Mouse (Mus musculus): ENCODE results near the gene BC035947. TPM values are rescaled to one million over a fixed set of nuclear protein-coding genes. Genes with fewer than 3 reads are reported as not detected.
"Not testable (repeated sequence)": the region's sequence is repeated elsewhere in the genome, so short reads cannot be mapped to it uniquely, and the experiment has no call there.

The BC035947 gene
- polyA plus RNA-seq, 1 experiment from 2014 or later = 1.2 TPM

DNA sequence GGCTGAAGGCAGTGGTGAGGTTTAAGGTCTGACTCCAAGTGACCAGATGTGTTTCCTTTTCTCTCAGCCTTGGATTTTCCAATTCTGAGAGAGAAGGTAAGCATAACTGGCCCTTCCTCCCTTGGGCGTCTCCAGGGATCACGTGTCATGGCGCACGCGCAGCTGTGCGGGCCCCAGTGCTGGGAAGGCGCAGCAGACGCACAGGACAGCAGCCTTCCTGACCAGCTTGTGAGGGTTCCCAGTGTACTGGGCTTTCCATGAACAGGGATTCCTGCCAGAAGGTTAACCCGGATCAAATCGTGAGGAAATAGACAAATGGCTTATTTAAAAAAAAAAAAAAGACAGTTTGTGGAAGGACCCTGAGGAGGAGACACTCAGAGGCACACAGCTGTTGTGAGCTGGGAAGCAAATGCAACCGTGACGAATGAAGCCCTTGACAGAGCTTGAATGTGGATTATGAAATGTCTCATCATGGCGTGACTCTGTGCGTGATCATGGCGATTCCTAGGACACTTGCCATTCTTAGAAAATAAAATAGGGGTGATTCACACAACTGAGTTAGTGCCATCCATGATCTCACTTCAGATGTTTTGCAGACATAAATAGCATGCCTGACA is 20.3 kb upstream of the BC035947 start:
- ATAC-seq (ENCODE audit: insufficient number of reproducible peaks, insufficient read depth, low FRiP score, low TSS enrichment) = 0 out of 2 replicates have a peak, but pooled peaks have one; percentile 71
- WGBS = 75% methylated on average over 15 of the region's 15 CpGs
- no peaks in the 10 kb centered on the region for H3K27me3 ChIP-seq
- no peaks in the 10 kb centered on the region for H3K4me1 ChIP-seq
- no peak overlapping the region for H3K27ac ChIP-seq
- no peaks in the 10 kb centered on the region for H3K36me3 ChIP-seq
- H3K9ac ChIP-seq = no peak overlapping the region
- H3K4me3 ChIP-seq = no peak overlapping the region
- no peak overlapping the region for H3K4me2 ChIP-seq (replicated peaks)
- no peaks in the 10 kb centered on the region for H3K9me3 ChIP-seq

DNA sequence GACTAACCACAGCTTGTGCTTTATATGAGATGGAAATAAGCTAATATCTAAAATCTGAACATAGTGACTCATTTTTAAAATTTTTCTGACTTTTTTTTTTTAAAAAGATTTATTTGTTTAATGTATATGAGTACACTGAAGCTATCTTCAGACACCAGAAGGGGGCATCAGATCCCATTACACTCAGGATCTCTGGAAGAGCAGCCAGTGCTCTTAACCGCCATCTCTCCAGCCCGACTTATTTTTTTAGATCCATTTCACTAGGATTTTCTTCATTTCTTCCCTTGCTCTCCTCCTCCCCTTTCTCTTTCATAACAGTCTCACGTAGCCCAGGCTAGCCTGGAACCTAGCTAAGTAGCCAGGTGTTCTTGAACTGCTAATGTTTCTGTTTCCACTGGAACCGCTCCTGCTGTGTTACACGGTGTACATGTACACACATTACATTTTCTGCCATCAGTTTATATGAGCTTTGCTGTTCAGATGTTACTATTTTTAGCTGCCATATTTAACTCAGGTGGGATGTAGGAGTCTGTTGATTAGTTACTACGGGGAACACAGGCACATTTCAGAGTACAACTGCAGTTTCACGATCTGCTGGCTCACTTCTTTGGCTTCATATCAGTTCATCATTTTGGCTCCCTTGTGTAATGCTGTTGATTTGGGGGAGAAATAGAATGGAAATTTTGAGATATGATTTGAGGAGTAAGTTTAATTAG is 18.7 kb upstream of the BC035947 start:
- no peak overlapping the region for H3K4me2 ChIP-seq (replicated peaks)
- H3K36me3 ChIP-seq = no peaks in the 10 kb centered on the region
- no peak overlapping the region for H3K27ac ChIP-seq
- H3K27me3 ChIP-seq = no peaks in the 10 kb centered on the region
- no peaks in the 10 kb centered on the region for H3K4me1 ChIP-seq
- no peak for ATAC-seq (ENCODE audit: insufficient number of reproducible peaks, insufficient read depth, low FRiP score, low TSS enrichment)
- H3K4me3 ChIP-seq = no peak overlapping the region
- H3K9me3 ChIP-seq = no peaks in the 10 kb centered on the region
- H3K9ac ChIP-seq = no peak overlapping the region
- WGBS = 78% methylated on average over 7 of the region's 7 CpGs

DNA sequence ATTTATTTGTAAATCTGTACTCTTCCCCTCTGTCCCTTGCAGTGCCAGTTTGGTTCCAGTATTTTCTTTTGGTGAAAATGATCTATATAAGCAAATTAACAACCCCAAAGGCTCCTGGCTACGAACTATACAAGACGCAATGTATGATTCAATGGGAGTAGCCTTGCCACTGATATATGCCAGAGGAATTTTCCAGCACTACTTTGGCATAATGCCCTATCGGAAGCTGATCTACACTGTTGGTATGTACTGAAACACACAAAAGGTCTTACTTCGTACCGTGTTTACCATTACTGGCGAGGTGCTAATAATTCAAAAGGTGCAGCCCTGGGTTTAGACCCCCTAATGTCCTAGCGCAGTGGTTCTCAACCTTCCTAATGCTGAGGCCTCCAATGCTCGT is 17.1 kb upstream of the BC035947 start:
- H3K36me3 ChIP-seq = no peaks in the 10 kb centered on the region
- no peak overlapping the region for H3K9ac ChIP-seq
- H3K27me3 ChIP-seq = no peaks in the 10 kb centered on the region
- H3K27ac ChIP-seq = no peak overlapping the region
- no peak overlapping the region for H3K4me3 ChIP-seq
- H3K4me2 ChIP-seq (replicated peaks) = no peak overlapping the region
- WGBS = 90% methylated on average over 8 of the region's 8 CpGs
- H3K4me1 ChIP-seq = no peaks in the 10 kb centered on the region
- H3K9me3 ChIP-seq = no peaks in the 10 kb centered on the region
- no peak for ATAC-seq (ENCODE audit: insufficient number of reproducible peaks, insufficient read depth, low FRiP score, low TSS enrichment)

DNA sequence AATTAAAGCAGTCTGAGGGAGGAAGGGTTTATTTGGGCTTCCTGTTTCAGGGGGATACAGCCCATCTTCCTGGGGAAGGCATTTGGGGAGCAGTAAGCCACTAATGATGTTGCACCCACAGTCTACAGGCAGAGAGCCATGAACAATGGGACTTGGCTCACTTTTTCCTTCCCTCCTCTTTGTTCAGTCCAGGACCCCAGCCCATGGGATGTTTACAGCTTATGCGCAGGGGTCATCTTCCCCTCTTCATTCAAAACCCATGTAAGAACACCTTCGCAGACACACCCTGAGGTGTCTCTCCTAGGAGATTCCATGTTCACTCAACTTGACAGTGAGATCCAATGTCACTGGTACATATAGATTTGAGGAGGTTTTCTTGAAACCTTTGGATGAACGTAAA is 16.4 kb upstream of the BC035947 start:
- H3K9ac ChIP-seq = no peak overlapping the region
- H3K36me3 ChIP-seq = no peaks in the 10 kb centered on the region
- 92% methylated on average over 3 of the region's 3 CpGs for WGBS
- no peak overlapping the region for H3K27ac ChIP-seq
- H3K4me1 ChIP-seq = no peaks in the 10 kb centered on the region
- no peaks in the 10 kb centered on the region for H3K27me3 ChIP-seq
- no peaks in the 10 kb centered on the region for H3K9me3 ChIP-seq
- no peak overlapping the region for H3K4me2 ChIP-seq (replicated peaks)
- ATAC-seq (ENCODE audit: insufficient number of reproducible peaks, insufficient read depth, low FRiP score, low TSS enrichment) = no peak
- H3K4me3 ChIP-seq = no peak overlapping the region

DNA sequence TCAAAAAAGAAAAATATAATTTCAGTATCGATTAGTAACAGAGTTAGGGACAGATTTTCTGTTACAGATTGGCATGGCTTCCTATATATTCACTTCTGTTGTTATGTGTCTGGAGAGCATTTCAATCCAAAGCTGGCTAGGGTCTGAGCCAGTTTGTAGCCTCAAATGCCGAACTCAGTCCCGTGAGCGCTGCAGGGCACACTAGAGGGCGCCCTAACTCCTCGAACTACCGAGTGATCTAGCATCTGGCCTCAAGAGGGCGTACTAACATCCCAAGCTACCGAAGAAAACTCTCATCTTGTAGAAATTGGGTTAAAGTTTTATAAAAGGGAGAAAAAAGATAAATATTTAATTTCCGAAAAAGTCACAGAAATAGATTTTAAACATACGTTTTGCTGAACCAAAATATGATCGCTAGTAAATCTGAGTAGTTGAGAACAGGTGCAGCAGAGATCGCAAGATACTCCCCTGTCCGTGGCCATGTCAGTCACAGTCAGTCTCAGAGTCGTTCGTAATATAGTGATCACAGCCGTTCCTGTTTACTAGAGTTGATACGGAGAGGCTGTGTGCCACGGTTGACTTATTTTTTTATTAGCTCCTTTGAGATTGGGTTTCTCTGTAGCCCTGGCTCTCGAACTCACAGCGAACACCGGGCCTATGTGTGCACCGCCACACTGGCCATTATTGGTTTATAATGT is 13.4 kb upstream of the BC035947 start:
- no peaks in the 10 kb centered on the region for H3K27me3 ChIP-seq
- H3K27ac ChIP-seq = no peak overlapping the region
- no peaks in the 10 kb centered on the region for H3K36me3 ChIP-seq
- H3K9ac ChIP-seq = no peak overlapping the region
- no peak overlapping the region for H3K4me2 ChIP-seq (replicated peaks)
- ATAC-seq (ENCODE audit: insufficient number of reproducible peaks, insufficient read depth, low FRiP score, low TSS enrichment) = no peak
- WGBS = 45% methylated on average over 23 of the region's 23 CpGs
- H3K9me3 ChIP-seq = no peaks in the 10 kb centered on the region
- no peaks in the 10 kb centered on the region for H3K4me1 ChIP-seq
- H3K4me3 ChIP-seq = no peak overlapping the region

DNA sequence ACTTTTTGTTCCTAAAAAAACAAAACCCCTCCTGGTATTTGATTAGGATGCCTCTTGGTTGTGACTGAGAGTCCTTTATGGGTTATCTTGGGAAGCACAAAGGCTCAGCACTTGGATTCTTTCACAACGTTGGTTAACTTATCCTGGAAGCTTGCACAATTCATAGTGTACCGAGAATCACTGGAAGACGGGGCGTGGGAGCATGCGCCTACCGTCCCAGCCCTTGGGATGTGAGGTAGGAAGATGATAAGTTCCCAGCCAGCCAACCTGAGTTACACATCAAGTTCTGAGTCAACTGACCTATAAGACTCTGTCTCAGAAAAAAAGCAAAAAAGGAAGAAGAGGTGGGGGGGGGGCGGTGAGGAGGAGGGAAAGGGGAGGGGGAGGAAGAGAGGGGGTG is 6.9 kb upstream of the BC035947 start:
- H3K27ac ChIP-seq = no peak overlapping the region
- H3K36me3 ChIP-seq = no peaks in the 10 kb centered on the region
- no peaks in the 10 kb centered on the region for H3K27me3 ChIP-seq
- no peaks in the 10 kb centered on the region for H3K9me3 ChIP-seq
- H3K4me1 ChIP-seq = no peaks in the 10 kb centered on the region
- H3K4me2 ChIP-seq (replicated peaks) = no peak overlapping the region
- 91% methylated on average over 7 of the region's 7 CpGs for WGBS
- ATAC-seq (ENCODE audit: insufficient number of reproducible peaks, insufficient read depth, low FRiP score, low TSS enrichment) = no peak
- H3K4me3 ChIP-seq = no peak overlapping the region
- no peak overlapping the region for H3K9ac ChIP-seq

DNA sequence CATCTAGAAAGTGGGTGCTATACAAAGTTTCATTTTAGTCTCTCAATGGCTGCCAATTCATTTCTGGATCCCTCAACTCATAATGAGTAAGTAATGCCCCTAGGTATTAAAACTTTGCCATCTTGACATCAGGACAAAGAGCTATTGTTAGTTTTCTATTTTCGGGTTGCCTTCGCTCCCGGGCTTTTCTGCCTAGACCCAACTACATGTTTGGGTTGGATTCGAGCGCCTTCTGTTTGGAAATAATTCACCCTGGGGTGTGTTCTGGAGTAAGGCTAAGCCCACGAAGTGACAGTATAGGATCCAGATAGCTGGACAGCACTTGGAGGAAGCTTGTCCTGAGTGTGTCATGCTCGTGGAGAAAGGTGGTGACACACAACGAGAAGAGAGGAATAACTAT is 798 bp upstream of the BC035947 start:
- 57% methylated on average over 8 of the region's 8 CpGs for WGBS
- H3K36me3 ChIP-seq = no peaks in the 10 kb centered on the region
- H3K4me3 ChIP-seq = no peak overlapping the region
- peaks cover 5% of the 10 kb centered on the region; the same call in 1 of the 2 replicates for H3K4me1 ChIP-seq
- H3K27me3 ChIP-seq = 0 out of 2 replicates have a peak, but pooled peaks cover 5% of the 10 kb centered on the region
- H3K27ac ChIP-seq = no peak overlapping the region
- H3K4me2 ChIP-seq (replicated peaks) = no peak overlapping the region
- H3K9me3 ChIP-seq = no peaks in the 10 kb centered on the region
- H3K9ac ChIP-seq = no peak overlapping the region
- ATAC-seq (ENCODE audit: insufficient number of reproducible peaks, insufficient read depth, low FRiP score, low TSS enrichment) = no peak

DNA sequence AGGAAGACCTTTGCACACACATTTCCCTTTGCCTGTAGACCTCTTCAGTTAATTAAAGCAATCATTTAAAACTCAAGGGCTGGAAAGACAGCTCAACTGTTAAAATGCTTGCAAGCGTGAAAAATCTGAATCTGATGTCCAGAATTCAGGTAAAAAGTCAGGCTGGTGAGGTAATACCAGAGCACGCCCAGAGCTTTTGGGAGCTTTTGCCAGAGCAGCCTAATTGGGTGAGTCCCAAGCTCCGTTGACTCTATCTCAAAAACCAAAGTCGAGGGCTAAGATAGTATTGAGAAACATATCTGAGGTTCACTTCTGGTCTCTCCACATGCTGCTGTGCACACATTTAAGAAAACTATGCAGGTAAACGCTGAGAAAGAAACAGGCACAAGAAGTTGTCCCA is 1.1 kb downstream of the BC035947 start, which contains the start of gene Mogat1:
TSS of gene Mogat1 (plus strand) at position 130 of the 400 bp plus-strand sequence.
- no peak for ATAC-seq (ENCODE audit: insufficient number of reproducible peaks, insufficient read depth, low FRiP score, low TSS enrichment)
- no peak within 1 kb of the TSS for H3K27ac ChIP-seq
- WGBS = 68% methylated on average over 5 of the region's 5 CpGs

DNA sequence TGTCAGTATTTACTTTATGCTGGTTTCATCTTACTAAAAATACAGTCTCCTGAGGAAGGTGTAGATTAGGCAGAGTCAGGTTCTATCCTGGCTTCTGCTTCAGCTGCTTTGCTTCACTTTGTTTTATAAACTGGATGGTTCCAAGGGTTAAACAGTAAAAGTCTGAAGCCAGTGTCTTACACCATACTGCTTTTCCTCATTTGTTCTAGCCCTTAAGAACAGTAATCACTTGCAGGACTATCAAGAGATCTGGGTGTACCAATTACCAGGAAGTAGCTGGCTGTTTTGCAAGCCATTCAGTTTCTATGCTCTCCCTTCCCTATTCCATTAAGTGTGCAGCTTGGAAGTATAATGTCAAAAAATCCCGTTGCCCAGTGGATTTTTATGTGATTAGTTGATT is 4.8 kb downstream of the BC035947 start:
- 46% methylated on average over 1 of the region's 1 CpGs for WGBS

More for the DNA sequence above, 1.1 kb downstream of the BC035947 start, which contains the start of gene Mogat1:
- Histone ChIP-seq H3K27me3 (0 out of 2 replicates have a peak, but pooled peaks cover 5% of the 10 kb centered on the region), H3K9ac (peak within 1 kb of the TSS; percentile 52; the same call in 1 of the 2 replicates), H3K4me2 (replicated peaks) (peak within 1 kb of the TSS; percentile 61), H3K36me3 (no peaks in the 10 kb centered on the region), H3K4me3 (peak within 1 kb of the TSS; percentile 32), H3K9me3 (no peaks in the 10 kb centered on the region), H3K4me1 (peaks cover 5% of the 10 kb centered on the region; the same call in 1 of the 2 replicates)

DNA sequence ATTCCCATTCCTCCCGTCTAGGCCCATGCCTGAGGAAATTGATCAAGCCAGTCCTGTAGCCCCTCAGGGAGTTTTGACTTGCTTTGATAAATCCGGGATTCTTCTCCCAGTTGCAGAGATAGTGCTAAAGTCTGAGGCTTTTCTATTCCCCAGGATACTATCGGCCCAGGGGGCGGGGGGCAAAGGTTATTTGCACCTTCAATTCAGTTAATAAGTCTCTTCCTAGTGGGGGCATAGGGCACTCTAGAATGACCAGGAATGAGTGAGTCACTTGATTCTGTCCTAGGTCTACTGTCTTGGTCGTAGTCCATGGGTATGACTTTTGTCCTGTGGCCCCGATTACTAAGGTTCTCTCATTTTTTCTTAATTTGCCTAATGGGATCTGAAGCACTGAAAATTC is 9.4 kb downstream of the BC035947 start:
- Histone ChIP-seq H3K4me2 (replicated peaks) (no peak overlapping the region), H3K4me1 (no peaks in the 10 kb centered on the region), H3K9me3 (no peaks in the 10 kb centered on the region), H3K27me3 (no peaks in the 10 kb centered on the region), H3K36me3 (no peaks in the 10 kb centered on the region), H3K9ac (no peak overlapping the region), H3K27ac (no peak overlapping the region), H3K4me3 (no peak overlapping the region)
- WGBS = 86% methylated on average over 6 of the region's 6 CpGs
- no peak for ATAC-seq (ENCODE audit: insufficient number of reproducible peaks, insufficient read depth, low FRiP score, low TSS enrichment)

More for the DNA sequence above, 4.8 kb downstream of the BC035947 start:
- Histone ChIP-seq H3K27ac (no peak overlapping the region), H3K9me3 (no peaks in the 10 kb centered on the region), H3K9ac (no peak overlapping the region), H3K4me2 (replicated peaks) (no peak overlapping the region), H3K36me3 (no peaks in the 10 kb centered on the region), H3K4me3 (no peak overlapping the region), H3K4me1 (peaks cover 5% of the 10 kb centered on the region; the same call in 1 of the 2 replicates), H3K27me3 (0 out of 2 replicates have a peak, but pooled peaks cover 5% of the 10 kb centered on the region)
- ATAC-seq (ENCODE audit: insufficient number of reproducible peaks, insufficient read depth, low FRiP score, low TSS enrichment) = no peak

DNA sequence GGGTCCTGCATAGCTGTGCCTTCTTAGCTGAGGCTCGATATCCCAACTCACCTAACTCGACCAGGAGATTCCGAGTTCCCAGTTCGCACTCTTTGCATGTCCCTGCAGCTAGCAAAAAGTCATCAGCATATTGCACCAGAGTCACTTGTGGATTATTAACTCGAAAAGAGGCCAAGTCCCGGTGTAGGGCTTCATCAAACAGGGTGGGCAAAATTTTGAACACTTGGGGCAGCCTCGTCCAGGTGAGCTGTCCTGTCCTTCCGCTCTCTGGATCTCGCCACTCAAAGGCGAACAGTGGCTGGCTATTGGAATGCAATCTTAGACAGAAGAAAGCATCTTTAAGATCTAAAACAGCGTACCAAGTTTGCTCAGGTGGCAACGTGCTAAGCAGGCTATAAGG is 10.1 kb downstream of the BC035947 start:
- not testable (repeated sequence) for H3K27ac ChIP-seq; H3K4me3 ChIP-seq; H3K9ac ChIP-seq; H3K36me3 ChIP-seq; H3K4me2 ChIP-seq (replicated peaks); H3K27me3 ChIP-seq; ATAC-seq (ENCODE audit: insufficient number of reproducible peaks, insufficient read depth, low FRiP score, low TSS enrichment); H3K4me1 ChIP-seq; H3K9me3 ChIP-seq
- WGBS = 88% methylated on average over 12 of the region's 12 CpGs

DNA sequence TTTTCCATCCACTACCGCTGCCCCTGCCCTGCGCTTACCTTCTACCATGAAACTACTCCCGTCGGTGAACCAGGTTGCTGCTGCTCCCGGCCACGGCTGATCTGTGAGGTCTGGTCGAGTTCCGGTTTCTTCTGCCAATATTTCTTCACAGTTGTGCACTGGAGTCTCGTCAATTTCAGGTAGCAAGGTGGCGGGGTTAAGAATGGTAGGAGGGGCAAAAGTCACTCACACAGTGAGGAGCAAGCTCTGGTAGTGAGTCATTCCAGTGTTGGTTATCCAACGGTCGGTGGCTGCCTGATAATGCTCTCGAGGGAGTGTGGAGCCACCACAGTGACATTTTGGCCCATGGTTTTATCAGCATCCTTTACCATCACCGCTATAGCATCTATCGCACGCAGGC is 10.9 kb downstream of the BC035947 start:
- Histone ChIP-seq H3K27ac (no peak overlapping the region), H3K4me2 (replicated peaks) (no peak overlapping the region), H3K4me1 (no peaks in the 10 kb centered on the region), H3K27me3 (no peaks in the 10 kb centered on the region), H3K4me3 (no peak overlapping the region), H3K9me3 (no peaks in the 10 kb centered on the region), H3K9ac (no peak overlapping the region), H3K36me3 (no peaks in the 10 kb centered on the region)
- ATAC-seq (ENCODE audit: insufficient number of reproducible peaks, insufficient read depth, low FRiP score, low TSS enrichment) = no peak
- 92% methylated on average over 16 of the region's 16 CpGs for WGBS

Measured in embryonic facial prominence, embryonic 12.5 days (tissue).